Mouse (Mus musculus) hindbrain, embryonic 15.5 days (tissue): Measurements from ENCODE around the gene Nelfb. TPM values are rescaled to one million over a fixed set of nuclear protein-coding genes. Genes with fewer than 3 reads are reported as not detected.
A peak's percentile ranks its signal among the peaks of the same experiment; 100 is the strongest.

Experiments
- ATAC-seq: fragments of 200-750 bp; cut with Nextera tagmentation; 2 replicates; pipeline ENCODE4 v1.8.0; 2017; ENCODE audit warnings: low read depth, moderate number of reproducible peaks, moderate TSS enrichment; ENCODE audit not compliant: low FRiP score
- H3K27ac ChIP-seq: fragments of 300-500 bp; sonication (generic); replicated peaks from 2 replicates; pipeline ENCODE4 v1.5.1; 2015; ENCODE audit warnings: mild to moderate bottlenecking, inconsistent platforms
- H3K27me3 ChIP-seq: fragments of 300-500 bp; sonication (generic); 2 replicates; pipeline ENCODE4 v1.6.1; 2015; ENCODE audit warnings: control low read depth, inconsistent platforms
- H3K36me3 ChIP-seq: fragments of 300-500 bp; sonication (generic); 2 replicates; pipeline ENCODE4 v1.6.1; 2015; ENCODE audit warnings: control low read depth, inconsistent platforms
- H3K4me1 ChIP-seq: fragments of 300-500 bp; sonication (generic); replicated peaks from 2 replicates; pipeline ENCODE4 v1.6.1; 2015; ENCODE audit warnings: control low read depth, inconsistent platforms
- H3K4me2 ChIP-seq: fragments of 300-500 bp; sonication (generic); 2 replicates; pipeline ENCODE4 v1.6.1; 2015; ENCODE audit warnings: moderate library complexity, mild to moderate bottlenecking, inconsistent platforms
- H3K4me3 ChIP-seq: fragments of 300-500 bp; sonication (generic); 2 replicates; pipeline ENCODE4 v1.5.1; 2015; ENCODE audit warnings: mild to moderate bottlenecking, inconsistent platforms
- H3K9ac ChIP-seq: fragments of 300-500 bp; sonication (generic); 2 replicates; pipeline ENCODE4 v1.6.1; 2015; ENCODE audit warnings: inconsistent platforms
- H3K9me3 ChIP-seq: fragments of 300-500 bp; sonication (generic); 2 replicates; pipeline ENCODE4 v1.6.1; 2016; ENCODE audit warnings: control low read depth, inconsistent platforms
- WGBS: fragments of 180-500 bp; shearing (Covaris S2); methylation state at CpG from one replicate; pipeline ENCODE4 v1.1.7; 2015; 5-methylcytosine and 5-hydroxymethylcytosine counted together
- polyA plus RNA-seq: library from polyadenylated mRNA; unstranded; fragments of >200 nt; fragmentation: Nextera tagmentation; extraction: Ambion mirVana; gene quantifications from 2 replicates; pipeline ENCODE4 v1.2.1, GENCODE M21; 2015

The Nelfb gene
- polyA plus RNA-seq, 1 experiment from 2014 or later: 108 TPM

DNA sequence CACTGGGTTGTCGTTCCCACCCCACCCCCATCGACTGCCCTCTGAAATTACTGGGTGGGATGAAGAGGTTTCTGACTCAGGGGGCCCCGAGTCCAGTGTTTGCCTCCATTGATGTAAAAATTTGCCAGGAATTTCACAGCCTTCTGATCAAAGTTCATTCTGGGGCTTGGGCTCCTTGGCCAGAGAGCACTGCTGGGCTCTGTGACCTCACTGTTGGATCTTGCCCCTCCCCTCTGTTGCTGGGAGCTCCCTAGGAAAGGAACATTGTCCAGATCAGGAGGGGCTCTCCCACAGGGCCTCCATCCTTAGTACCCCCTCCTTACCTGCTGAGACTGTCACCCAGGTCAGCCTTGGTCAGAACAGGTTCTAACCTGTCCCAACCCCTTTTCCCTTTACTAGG lies 3.2 kb upstream of the Nelfb start, which contains the start of gene Stpg3:
TSS of gene Stpg3 (minus strand) at position 194 of the 400 bp plus-strand sequence.
- peaks cover 18% of the 10 kb centered on the region for H3K4me1 ChIP-seq
- H3K27ac ChIP-seq: no peak within 1 kb of the TSS
- ATAC-seq: no peak
- H3K9ac ChIP-seq: no peak within 1 kb of the TSS
- H3K4me2 ChIP-seq: no peak within 1 kb of the TSS
- no peaks in the 10 kb centered on the region for H3K36me3 ChIP-seq
- 0 out of 2 replicates have a peak, but pooled peaks cover 3% of the 10 kb centered on the region for H3K27me3 ChIP-seq
- no peaks in the 10 kb centered on the region for H3K9me3 ChIP-seq
- H3K4me3 ChIP-seq: no peak within 1 kb of the TSS
- 79% methylated on average over 3 of the region's 3 CpGs for WGBS

DNA sequence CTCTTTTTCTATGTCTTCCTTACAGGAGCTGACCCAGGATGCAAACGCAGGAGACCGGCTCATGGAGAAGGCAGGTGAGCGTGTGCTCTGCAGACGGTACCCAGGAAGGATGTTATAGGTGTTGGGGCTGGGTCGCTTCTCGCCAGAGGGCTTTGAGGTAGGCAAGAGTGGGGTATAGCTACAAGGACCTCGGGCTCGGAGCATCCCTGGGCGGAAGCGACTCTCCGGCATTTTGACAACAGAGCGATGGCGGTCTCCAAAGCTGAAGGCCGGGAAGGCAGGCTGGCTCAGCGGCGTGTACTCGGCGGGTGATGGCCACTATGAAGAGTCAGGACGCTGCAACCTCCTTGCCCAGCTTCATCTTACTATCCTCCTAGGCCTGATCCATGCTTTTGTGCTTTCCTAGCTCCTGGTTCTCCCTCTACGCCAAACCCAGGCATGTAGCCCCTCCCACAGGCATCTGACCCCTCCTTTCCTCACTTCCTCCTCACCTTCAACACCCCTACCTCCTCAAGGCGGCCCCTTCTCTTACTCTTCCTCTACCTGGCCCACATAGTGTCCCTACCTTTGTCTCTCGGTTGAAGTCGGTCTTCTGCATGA lies 2.1 kb upstream of the Nelfb start:
- no peaks in the 10 kb centered on the region for H3K36me3 ChIP-seq
- H3K4me2 ChIP-seq: no peak overlapping the region
- no peak overlapping the region for H3K9ac ChIP-seq
- ATAC-seq: no peak
- no peak overlapping the region for H3K27ac ChIP-seq
- 62% methylated on average over 23 of the region's 23 CpGs for WGBS
- 0 out of 2 replicates have a peak, but pooled peaks cover 3% of the 10 kb centered on the region for H3K27me3 ChIP-seq
- no peak overlapping the region for H3K4me3 ChIP-seq
- H3K9me3 ChIP-seq: no peaks in the 10 kb centered on the region
- peaks cover 27% of the 10 kb centered on the region for H3K4me1 ChIP-seq

GRCm38 (mm10) chr2:25210686-25211085 lies 603 bp downstream of the Nelfb start:
- Histone ChIP-seq H3K9me3 (no peaks in the 10 kb centered on the region), H3K4me1 (peaks cover 42% of the 10 kb centered on the region), H3K4me3 (peak overlapping the region; percentile 78), H3K27ac (peak overlapping the region; percentile 93), H3K36me3 (peaks cover 6% of the 10 kb centered on the region), H3K4me2 (peak overlapping the region; percentile 85), H3K9ac (peak overlapping the region; percentile 80), H3K27me3 (0 out of 2 replicates have a peak, but pooled peaks cover 3% of the 10 kb centered on the region)
- peak; percentile 36; the same call in 1 of the 2 replicates for ATAC-seq
- WGBS: 1% methylated on average over 24 of the region's 24 CpGs

GRCm38 (mm10) chr2:25207593-25207992 lies 3.7 kb downstream of the Nelfb start:
- peaks cover 42% of the 10 kb centered on the region for H3K4me1 ChIP-seq
- H3K9ac ChIP-seq: no peak overlapping the region
- H3K27me3 ChIP-seq: no peaks in the 10 kb centered on the region
- H3K27ac ChIP-seq: no peak overlapping the region
- no peak overlapping the region for H3K4me2 ChIP-seq
- ATAC-seq: no peak
- H3K36me3 ChIP-seq: peaks cover 36% of the 10 kb centered on the region
- 92% methylated on average over 1 of the region's 1 CpGs for WGBS
- H3K9me3 ChIP-seq: no peaks in the 10 kb centered on the region
- no peak overlapping the region for H3K4me3 ChIP-seq

GRCm38 (mm10) chr2:25203631-25204214 lies 7.6 kb downstream of the Nelfb start:
- 66% methylated on average over 4 of the region's 4 CpGs for WGBS

GRCm38 (mm10) chr2:25200631-25201030 lies 10.7 kb downstream of the Nelfb start:
- no peak overlapping the region for H3K27ac ChIP-seq
- no peak for ATAC-seq
- no peaks in the 10 kb centered on the region for H3K9me3 ChIP-seq
- H3K9ac ChIP-seq: no peak overlapping the region
- H3K27me3 ChIP-seq: peaks cover 21% of the 10 kb centered on the region
- H3K4me1 ChIP-seq: no peaks in the 10 kb centered on the region
- no peak overlapping the region for H3K4me2 ChIP-seq
- H3K36me3 ChIP-seq: peaks cover 57% of the 10 kb centered on the region
- 100% methylated on average over 2 of the region's 2 CpGs for WGBS
- no peak overlapping the region for H3K4me3 ChIP-seq

More at GRCm38 (mm10) chr2:25203631-25204214, 7.6 kb downstream of the Nelfb start:
- peaks cover 19% of the 10 kb centered on the region for H3K4me1 ChIP-seq
- no peak overlapping the region for H3K27ac ChIP-seq
- no peaks in the 10 kb centered on the region for H3K9me3 ChIP-seq
- peaks cover 63% of the 10 kb centered on the region for H3K36me3 ChIP-seq
- no peak overlapping the region for H3K4me3 ChIP-seq
- no peak overlapping the region for H3K4me2 ChIP-seq
- H3K9ac ChIP-seq: no peak overlapping the region
- no peaks in the 10 kb centered on the region for H3K27me3 ChIP-seq
- ATAC-seq: peak; percentile 31; the same call in 1 of the 2 replicates

GRCm38 (mm10) chr2:25197946-25198345 lies 13.3 kb downstream of the Nelfb start:
- Histone ChIP-seq H3K4me3 (no peak overlapping the region), H3K36me3 (peaks cover 31% of the 10 kb centered on the region)

DNA sequence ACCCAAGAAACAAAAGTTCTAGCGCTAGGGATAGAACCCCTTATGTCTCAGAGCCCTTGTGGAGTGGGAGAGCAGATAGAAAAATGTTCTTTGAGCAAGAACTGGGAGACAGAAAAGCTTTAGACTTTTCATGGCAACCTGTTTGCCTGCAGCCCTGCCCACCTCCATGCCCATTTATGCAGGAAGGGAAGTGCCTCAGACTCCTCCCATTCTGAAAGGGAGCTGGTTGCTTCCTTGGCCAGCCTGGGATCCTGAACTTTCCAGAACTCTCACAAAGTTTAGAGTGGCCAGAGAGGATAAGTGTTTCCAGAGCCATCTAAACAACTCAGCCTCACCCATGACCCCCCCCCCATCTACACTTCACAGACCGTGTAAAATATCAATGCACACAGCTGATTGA lies 14.1 kb downstream of the Nelfb start:
- no peak for ATAC-seq
- Histone ChIP-seq H3K4me2 (no peak overlapping the region), H3K36me3 (peaks cover 23% of the 10 kb centered on the region), H3K9ac (no peak overlapping the region), H3K27me3 (peaks cover 37% of the 10 kb centered on the region), H3K4me1 (peaks cover 8% of the 10 kb centered on the region), H3K4me3 (no peak overlapping the region), H3K27ac (no peak overlapping the region), H3K9me3 (no peaks in the 10 kb centered on the region)
- 28% methylated on average over 2 of the region's 2 CpGs for WGBS

More at GRCm38 (mm10) chr2:25197946-25198345, 13.3 kb downstream of the Nelfb start:
- Histone ChIP-seq H3K9me3 (no peaks in the 10 kb centered on the region), H3K9ac (no peak overlapping the region), H3K4me2 (no peak overlapping the region), H3K27me3 (peaks cover 37% of the 10 kb centered on the region), H3K4me1 (peaks cover 8% of the 10 kb centered on the region), H3K27ac (no peak overlapping the region)
- ATAC-seq: no peak

- Histone ChIP-seq H3K27ac (no peak within 1 kb of the TSS), H3K4me3 (no peak within 1 kb of the TSS), H3K27me3 (peaks cover 37% of the 10 kb centered on the region), H3K4me2 (peak within 1 kb of the TSS; percentile 22), H3K9ac (no peak within 1 kb of the TSS), H3K36me3 (peaks cover 19% of the 10 kb centered on the region), H3K9me3 (no peaks in the 10 kb centered on the region), H3K4me1 (peaks cover 8% of the 10 kb centered on the region)
- WGBS: 15% methylated on average over 8 of the region's 8 CpGs
- ATAC-seq: 0 out of 2 replicates have a peak, but pooled peaks have one; percentile 16
Observed at GRCm38 (mm10) chr2:25196172-25196954, 14.9 kb downstream of the Nelfb start, which contains the start of gene Tor4a. Gene Tor4a, minus strand, starts transcription at chr2:25196886.

DNA sequence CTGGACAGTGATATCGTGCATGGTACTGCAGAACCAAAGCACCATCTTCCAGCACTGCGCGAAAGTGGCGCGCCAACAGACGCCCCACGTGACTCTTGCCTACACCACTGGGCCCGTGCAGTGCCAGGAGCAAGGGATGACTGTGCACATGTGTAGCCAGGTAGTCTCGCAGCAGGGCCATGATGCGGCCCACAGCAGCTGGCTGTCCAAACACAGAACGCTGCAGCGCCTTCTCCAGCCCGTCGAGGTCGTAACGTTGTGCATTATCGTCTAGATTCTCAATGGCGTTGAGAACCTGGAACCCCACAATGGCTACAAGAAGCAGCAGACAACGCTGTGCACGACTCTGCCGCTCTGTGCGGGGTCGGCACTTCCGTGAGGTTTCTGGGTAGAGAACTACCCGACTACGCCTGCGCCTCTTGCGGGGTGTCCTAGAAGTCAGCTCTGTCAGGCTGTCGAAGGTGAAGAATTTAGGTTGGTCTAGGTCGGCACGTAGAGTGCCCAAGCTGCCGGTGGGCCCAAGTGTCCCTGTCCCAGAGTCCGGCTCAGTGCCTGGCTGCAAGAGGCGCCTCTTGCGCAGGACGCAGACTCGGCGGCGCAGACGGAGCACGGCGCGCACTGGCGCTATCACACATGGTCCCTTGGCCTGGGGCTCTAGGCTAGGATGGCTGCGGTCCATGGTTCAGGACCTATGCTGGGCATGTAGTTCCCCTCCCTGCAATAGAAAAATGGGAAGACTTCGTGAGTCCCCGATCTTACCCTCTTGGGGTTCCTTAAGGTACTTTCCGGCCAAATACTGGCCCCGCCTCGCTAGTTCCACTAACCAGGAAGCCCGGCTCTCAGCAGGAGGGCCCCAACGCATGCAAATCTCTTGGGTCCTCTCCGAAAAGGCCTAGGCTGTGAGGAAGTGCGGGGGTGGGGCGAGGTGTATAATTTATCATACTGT lies 15.8 kb downstream of the Nelfb start:
- H3K4me1 ChIP-seq: peaks cover 8% of the 10 kb centered on the region
- no peak overlapping the region for H3K27ac ChIP-seq
- no peak overlapping the region for H3K9ac ChIP-seq
- ATAC-seq: no peak
- peaks cover 37% of the 10 kb centered on the region for H3K27me3 ChIP-seq
- H3K4me2 ChIP-seq: peak overlapping the region; percentile 22; the same call in 1 of the 2 replicates
- H3K4me3 ChIP-seq: no peak overlapping the region
- WGBS: 23% methylated on average over 55 of the region's 55 CpGs
- H3K9me3 ChIP-seq: no peaks in the 10 kb centered on the region
- H3K36me3 ChIP-seq: peaks cover 10% of the 10 kb centered on the region

GRCm38 (mm10) chr2:25194486-25195171 lies 16.7 kb downstream of the Nelfb start:
- ATAC-seq: no peak
- no peaks in the 10 kb centered on the region for H3K9me3 ChIP-seq
- 88% methylated on average over 17 of the region's 17 CpGs for WGBS
- H3K4me1 ChIP-seq: peaks cover 8% of the 10 kb centered on the region
- H3K27me3 ChIP-seq: peaks cover 37% of the 10 kb centered on the region
- H3K27ac ChIP-seq: no peak overlapping the region
- no peak overlapping the region for H3K9ac ChIP-seq
- H3K4me2 ChIP-seq: no peak overlapping the region
- peaks cover 4% of the 10 kb centered on the region; the same call in 1 of the 2 replicates for H3K36me3 ChIP-seq
- no peak overlapping the region for H3K4me3 ChIP-seq
